In genomic region chr12:104938935-104939334, GRCm38 (mm10) we compare ENCODE assay signal across 9 mouse cellular contexts.
DNase-seq lines count a peak whose midpoint lies in the region; ATAC-seq and TF ChIP-seq lines count a peak whose summit lies in the region.
"Had no signal": no experiment of that assay in that cellular context is flagged by ENCODE, and none has a peak within 500 bp of the region (broad histone marks: within the 10 kb centered on the region; RNA-seq: fewer than 3 reads in every experiment).

No protein-coding gene starts in this region.

- no peak overlapping the region for H3K9ac ChIP-seq in forebrain, embryonic 12.5 days
- H3K9ac ChIP-seq in lung, embryonic 14.5 days: no peak overlapping the region
- H3K9ac ChIP-seq in midbrain, embryonic 16.5 days (ENCODE audit: low read depth, low read length): no peak overlapping the region

- H3K4me1 ChIP-seq in forebrain, embryonic 10.5 days: peaks cover 14% of the 10 kb centered on the region
- H3K4me1 ChIP-seq in forebrain, embryonic 12.5 days: peaks cover 9% of the 10 kb centered on the region; the same call in 1 of the 2 replicates
- no peaks in the 10 kb centered on the region for H3K4me1 ChIP-seq in lung, embryonic 14.5 days (ENCODE audit: insufficient read depth)
- no peaks in the 10 kb centered on the region for H3K4me1 ChIP-seq in embryonic fibroblast, embryonic 13.5 days (ENCODE audit: control insufficient read depth, insufficient read depth, low read length)
- H3K4me1 ChIP-seq in midbrain, embryonic 16.5 days (ENCODE audit: control insufficient read depth, insufficient read depth, low read length): no peaks in the 10 kb centered on the region

- WGBS in forebrain, embryonic 10.5 days: 68% methylated on average over 5 of the region's 5 CpGs
- WGBS in forebrain, embryonic 12.5 days: 67% methylated on average over 5 of the region's 5 CpGs
- WGBS in lung, embryonic 14.5 days: 60% methylated on average over 5 of the region's 5 CpGs
- WGBS in midbrain, embryonic 16.5 days: 65% methylated on average over 5 of the region's 5 CpGs

- H3K9me3 ChIP-seq in forebrain, embryonic 10.5 days: no peaks in the 10 kb centered on the region
- no peaks in the 10 kb centered on the region for H3K9me3 ChIP-seq in forebrain, embryonic 12.5 days
- H3K9me3 ChIP-seq in lung, embryonic 14.5 days (ENCODE audit: low read depth, low read length): 0 out of 2 replicates have a peak, but pooled peaks cover 3% of the 10 kb centered on the region
- no peaks in the 10 kb centered on the region for H3K9me3 ChIP-seq in midbrain, embryonic 16.5 days (replicated peaks; ENCODE audit: control insufficient read depth, low read length, poor library complexity, severe bottlenecking)

- TF ChIP-seq CTCF in lung, embryonic 14.5 days (IDR thresholded peaks at IDR 0.05; ENCODE audit: low read depth): peak; percentile 44; the same call in 1 of the 2 replicates
- TF ChIP-seq CTCF in embryonic fibroblast, embryonic 13.5 days (IDR thresholded peaks at IDR 0.05; ENCODE audit: borderline replicate concordance, insufficient read depth, low read length): 0 out of 2 replicates have a peak, but pooled peaks have one; percentile 14

- ATAC-seq in forebrain, embryonic 12.5 days (ENCODE audit: low FRiP score): no peak; the same call in 1 of the 2 replicates
- ATAC-seq in lung, embryonic 14.5 days (ENCODE audit: insufficient read depth): no peak
- peak; percentile 29; the same call in 1 of the 2 replicates for ATAC-seq in midbrain, embryonic 16.5 days

- no peak for TF ChIP-seq POLR2A in embryonic fibroblast, embryonic 13.5 days (IDR thresholded peaks at IDR 0.05; ENCODE audit: low read depth, low read length)

- no peak overlapping the region for H3K4me2 ChIP-seq in forebrain, embryonic 12.5 days
- H3K4me2 ChIP-seq in lung, embryonic 14.5 days: no peak overlapping the region
- H3K4me2 ChIP-seq in midbrain, embryonic 16.5 days (ENCODE audit: low read length): no peak overlapping the region

- H3K27me3 ChIP-seq in forebrain, embryonic 10.5 days (ENCODE audit: poor library complexity, severe bottlenecking): peaks cover 16% of the 10 kb centered on the region; the same call in 1 of the 2 replicates
- H3K27me3 ChIP-seq in forebrain, embryonic 12.5 days: peaks cover 13% of the 10 kb centered on the region; the same call in 1 of the 2 replicates
- no peaks in the 10 kb centered on the region for H3K27me3 ChIP-seq in lung, embryonic 14.5 days (ENCODE audit: insufficient read depth, low read length)
- no peaks in the 10 kb centered on the region; the same call in 1 of the 2 replicates for H3K27me3 ChIP-seq in midbrain, embryonic 16.5 days (ENCODE audit: control insufficient read depth, insufficient read depth, low read depth, low read length)

- no peak for DNase-seq in forebrain, embryonic 10.5 days (ENCODE audit: extremely low spot score, low spot score)
- no peak for DNase-seq in lung, embryonic 14.5 days
- DNase-seq in lung, postnatal 4 days: no peak
- DNase-seq in ovary, adult 18-20 months (ENCODE audit: low spot score): no peak
- DNase-seq in layer of hippocampus, adult 11-12 months (ENCODE audit: low spot score): no peak

- no peaks in the 10 kb centered on the region for H3K36me3 ChIP-seq in forebrain, embryonic 10.5 days (replicated peaks)
- H3K36me3 ChIP-seq in forebrain, embryonic 12.5 days (replicated peaks): no peaks in the 10 kb centered on the region
- no peaks in the 10 kb centered on the region for H3K36me3 ChIP-seq in lung, embryonic 14.5 days (ENCODE audit: insufficient read depth)
- H3K36me3 ChIP-seq in midbrain, embryonic 16.5 days (ENCODE audit: control insufficient read depth, insufficient read depth, low read length): no peaks in the 10 kb centered on the region

- 0 out of 2 replicates have a peak overlapping the region, but pooled peaks have one; percentile 15 for H3K27ac ChIP-seq in forebrain, embryonic 10.5 days
- H3K27ac ChIP-seq in forebrain, embryonic 12.5 days: no peak overlapping the region
- H3K27ac ChIP-seq in lung, embryonic 14.5 days (ENCODE audit: low read depth): no peak overlapping the region
- no peak overlapping the region for H3K27ac ChIP-seq in embryonic fibroblast, embryonic 13.5 days (ENCODE audit: insufficient read depth, low read length)
- H3K27ac ChIP-seq in midbrain, embryonic 16.5 days (ENCODE audit: low read length): no peak overlapping the region
- H3K27ac ChIP-seq: macrophage had no signal

- H3K4me3 ChIP-seq in forebrain, embryonic 10.5 days: no peak overlapping the region
- no peak overlapping the region for H3K4me3 ChIP-seq in forebrain, embryonic 12.5 days (replicated peaks)
- no peak overlapping the region for H3K4me3 ChIP-seq in lung, embryonic 14.5 days (ENCODE audit: low read depth, low read length)
- no peak overlapping the region for H3K4me3 ChIP-seq in embryonic fibroblast, embryonic 13.5 days (ENCODE audit: insufficient read depth, low read length)
- no peak overlapping the region for H3K4me3 ChIP-seq in midbrain, embryonic 16.5 days (ENCODE audit: low read depth, low read length)
